Mouse (Mus musculus) Patski (cell line): ENCODE data around the gene Lfng. TPM values are rescaled to one million over a fixed set of nuclear protein-coding genes. Genes with fewer than 3 reads are reported as not detected.
A peak's percentile ranks its signal among the peaks of the same experiment; 100 is the strongest.

Experiments used
- ATAC-seq: fragments of 100-300 bp; one replicate; pipeline ENCODE4 v1.8.0; 2021
- CTCF ChIA-PET: fragments of 350-600 bp; sonication (Branson Sonifier 250); formaldehyde crosslinking; loops from one replicate; lab custom pipeline; 2022; ENCODE audit warnings: inconsistent platforms; lab: Charles Lee
- POLR2A ChIA-PET: fragments of 350-600 bp; sonication (Branson Sonifier 250); formaldehyde crosslinking; loops from one replicate; lab custom pipeline; 2022; ENCODE audit warnings: antibody characterized with exemption, inconsistent platforms; lab: Charles Lee
- DNase-seq: peaks from one replicate; pipeline ENCODE4 v3.0.0-alpha.2; 2011; ENCODE audit warnings: low read depth, low spot score
- H3K27me3 ChIP-seq: fragments of 371-371 bp; one replicate; pipeline ENCODE4 v1.5.1; 2021
- CTCF ChIP-seq: fragments of 100-300 bp; IDR thresholded peaks from one replicate; pipeline ENCODE4 v1.5.1; 2021
- in situ Hi-C: fragments of 300-500 bp; cut with MboI; formaldehyde crosslinking; loops from 3 replicates; pipeline ENCODE4 v1.11.1; 2018; ENCODE audit warnings: low pct_unique_long_range_greater_than_20kb, mixed read lengths
- polyA plus RNA-seq: library from polyadenylated mRNA; unstranded; gene quantifications from one replicate; pipeline ENCODE4 v1.2.3, GENCODE M21; 2021

Gene Lfng
- polyA plus RNA-seq, 1 experiment from 2014 or later = 56.0 TPM

GRCm38 (mm10) chr5:140644702-140645201 is 37.6 kb downstream of the Lfng start:
- DNase-seq = no peak
- no peak for TF ChIP-seq CTCF
- ChIA-PET CTCF (interaction anchor here (1.0 kb wide), 1 partner anchor 23 kb away, joined by 3 read pairs; no protein-coding TSS in a partner anchor), POLR2A (interaction anchor here (0.6 kb wide), 2 partner anchors 18 to 38 kb away, joined by 3 to 4 read pairs; partner anchors contain the start of gene Lfng)
- no peak for ATAC-seq
- H3K27me3 ChIP-seq = no peaks in the 10 kb centered on the region
- in situ Hi-C loops = loop anchor here (25.0 kb wide), 1 partner anchor 2007 kb away; no protein-coding TSS in a partner anchor

- CTCF ChIA-PET = interaction anchor here (1.1 to 2.0 kb wide), 2 partner anchors 36 to 105 kb away, joined by 3 to 7 read pairs; no protein-coding TSS in a partner anchor
- TF ChIP-seq CTCF = no peak
- in situ Hi-C loops = loop anchor here (25.0 kb wide), 1 partner anchor 2008 kb away; no protein-coding TSS in a partner anchor
- no peak for ATAC-seq
- H3K27me3 ChIP-seq = no peaks in the 10 kb centered on the region
- POLR2A ChIA-PET = interaction anchor here (0.6 to 1.8 kb wide), 3 partner anchors 9 to 38 kb away, joined by 3 to 11 read pairs (median 4); partner anchors contain the start of gene Lfng
- DNase-seq = no peak
Observed at GRCm38 (mm10) chr5:140645454-140645853, 38.3 kb downstream of the Lfng start.

GRCm38 (mm10) chr5:140646171-140646570 is 39.1 kb downstream of the Lfng start:
- ATAC-seq (no peak), DNase-seq (no peak)
- no peak for TF ChIP-seq CTCF
- ChIA-PET CTCF (interaction anchor here (1.1 to 2.0 kb wide), 2 partner anchors 36 to 106 kb away, joined by 3 to 7 read pairs; no protein-coding TSS in a partner anchor), POLR2A (interaction anchor here (0.9 to 1.8 kb wide), 2 partner anchors 10 to 39 kb away, joined by 3 to 11 read pairs; partner anchors contain the start of gene Lfng)
- in situ Hi-C loops = loop anchor here (25.0 kb wide), 1 partner anchor 2009 kb away; no protein-coding TSS in a partner anchor
- no peaks in the 10 kb centered on the region for H3K27me3 ChIP-seq

- no peaks in the 10 kb centered on the region for H3K27me3 ChIP-seq
- in situ Hi-C loops = loop anchor here (25.0 kb wide), 1 partner anchor 2010 kb away; no protein-coding TSS in a partner anchor
- peak; percentile 34 for ATAC-seq
- TF ChIP-seq CTCF = no peak
- POLR2A ChIA-PET = interaction anchor here (0.9 to 1.8 kb wide), 3 partner anchors 11 to 40 kb away, joined by 3 to 11 read pairs (median 4); partner anchors contain the start of gene Lfng
- peak; percentile 59 for DNase-seq
- CTCF ChIA-PET = interaction anchor here (0.8 to 2.0 kb wide), 2 partner anchors 12 to 107 kb away, joined by 3 to 7 read pairs; no protein-coding TSS in a partner anchor
Observed at GRCm38 (mm10) chr5:140647031-140647760, 40.1 kb downstream of the Lfng start.

- DNase-seq (peak; percentile 35), ATAC-seq (no peak)
- H3K27me3 ChIP-seq = no peaks in the 10 kb centered on the region
- ChIA-PET CTCF (interaction anchor here (0.8 to 1.2 kb wide), 3 partner anchors 13 to 169 kb away, joined by 3 to 4 read pairs (median 3); no protein-coding TSS in a partner anchor), POLR2A (interaction anchor here (1.0 to 1.7 kb wide), 4 partner anchors 8 to 53 kb away, joined by 3 to 5 read pairs (median 4); no protein-coding TSS in a partner anchor)
- no peak for TF ChIP-seq CTCF
- in situ Hi-C loops = loop anchor here (25.0 kb wide), 1 partner anchor 2011 kb away; no protein-coding TSS in a partner anchor
Observed at GRCm38 (mm10) chr5:140647821-140648518, 40.9 kb downstream of the Lfng start.

GRCm38 (mm10) chr5:140648519-140649100 is 41.5 kb downstream of the Lfng start, which contains the start of gene Ttyh3:
Gene Ttyh3 (minus strand): TSS chr5:140649031.
- ATAC-seq (no peak), DNase-seq (no peak)
- POLR2A ChIA-PET = interaction anchor here (1.0 to 1.7 kb wide), 5 partner anchors 8 to 53 kb away, joined by 3 to 5 read pairs (median 4); no protein-coding TSS in a partner anchor
- in situ Hi-C loops = loop anchor here (25.0 kb wide), 1 partner anchor 2011 kb away; no protein-coding TSS in a partner anchor
- CTCF ChIA-PET = interaction anchor here (0.9 to 1.2 kb wide), 5 partner anchors 12 to 170 kb away, joined by 3 to 4 read pairs (median 3); no protein-coding TSS in a partner anchor
- TF ChIP-seq CTCF = no peak
- H3K27me3 ChIP-seq = no peaks in the 10 kb centered on the region

GRCm38 (mm10) chr5:140649101-140649667 is 42.1 kb downstream of the Lfng start:
- TF ChIP-seq CTCF = no peak
- no peaks in the 10 kb centered on the region for H3K27me3 ChIP-seq
- peak; percentile 83 for ATAC-seq
- ChIA-PET POLR2A (interaction anchor here (1.1 to 1.3 kb wide), 3 partner anchors 9 to 22 kb away, joined by 3 to 5 read pairs (median 4); no protein-coding TSS in a partner anchor), CTCF (interaction anchor here (0.9 to 1.2 kb wide), 5 partner anchors 13 to 170 kb away, joined by 3 to 4 read pairs (median 3); no protein-coding TSS in a partner anchor)
- in situ Hi-C loops = loop anchor here (25.0 kb wide), 1 partner anchor 2012 kb away; no protein-coding TSS in a partner anchor
- peak; percentile 93 for DNase-seq

- TF ChIP-seq CTCF = no peak
- ChIA-PET POLR2A (interaction anchor here (1.1 kb wide), 1 partner anchor 11 kb away, joined by 4 read pairs; no protein-coding TSS in a partner anchor), CTCF (interaction anchor here (1.0 kb wide), 1 partner anchor 13 kb away, joined by 3 read pairs; no protein-coding TSS in a partner anchor)
- DNase-seq = no peak
- in situ Hi-C loops = loop anchor here (25.0 kb wide), 1 partner anchor 2013 kb away; no protein-coding TSS in a partner anchor
- ATAC-seq = no peak
- no peaks in the 10 kb centered on the region for H3K27me3 ChIP-seq
Observed at GRCm38 (mm10) chr5:140649881-140650414, 42.8 kb downstream of the Lfng start.
